Mouse (Mus musculus): Measurements from ENCODE around the gene Smox. TPM values are rescaled to one million over a fixed set of nuclear protein-coding genes. Genes with fewer than 3 reads are reported as not detected.

The Smox gene
- total RNA-seq, 2 experiments from 2014 or later: 6.7 to 9.9 TPM

DNA sequence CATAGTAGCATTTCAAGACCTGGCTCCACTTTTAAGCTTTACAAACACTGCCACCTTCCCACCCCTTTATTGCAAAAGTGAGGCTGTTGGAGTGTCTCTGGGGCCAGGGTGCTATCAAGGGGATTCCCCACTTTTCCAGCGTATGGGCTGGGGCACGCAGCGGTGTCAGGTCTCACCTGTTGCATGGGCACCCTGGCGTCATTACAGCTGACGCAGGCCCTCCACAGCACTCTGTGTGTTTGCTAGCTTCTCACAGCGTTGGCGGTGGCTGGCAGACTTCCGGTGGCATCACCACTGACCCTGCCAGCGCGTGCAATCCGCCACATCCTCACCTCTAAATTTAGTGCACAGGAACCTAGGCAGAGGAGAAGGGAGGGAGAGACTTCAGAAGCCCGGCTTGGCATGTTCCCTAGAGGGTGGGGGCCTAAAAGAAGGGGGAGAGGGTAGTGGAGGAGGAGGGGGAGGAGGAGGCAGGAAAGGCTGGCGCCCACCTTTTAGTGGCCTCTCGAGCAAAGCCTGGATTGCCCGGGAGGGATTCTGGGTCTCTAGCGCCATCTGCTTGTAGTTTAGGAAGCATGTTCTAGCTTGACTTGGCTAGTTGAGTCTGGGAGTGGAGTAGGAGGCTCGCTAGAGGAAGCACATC is 18.5 kb downstream of the Smox start:
- ATAC-seq (replicated peaks; ENCODE audit: poor library complexity, severe bottlenecking): peak; percentile 87

DNA sequence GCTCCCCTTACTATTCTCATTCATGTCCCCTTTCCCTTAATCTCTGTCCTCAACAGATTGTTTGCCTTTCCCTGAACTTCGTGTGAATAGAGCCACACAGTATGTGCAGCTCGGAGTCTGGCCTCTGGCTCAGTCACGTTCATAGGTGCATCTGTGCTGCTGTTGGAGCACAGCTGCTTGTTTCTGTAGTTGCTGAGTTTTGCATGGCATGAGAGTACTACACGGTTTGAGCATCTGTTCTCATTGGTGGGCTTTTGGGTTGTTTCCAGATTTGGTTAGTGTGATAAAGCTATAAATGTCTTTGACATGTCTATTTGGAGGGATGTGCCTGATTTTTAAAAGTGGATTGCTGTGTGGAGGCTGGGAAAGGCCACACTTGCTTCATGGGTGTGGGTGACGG is 19.2 kb downstream of the Smox start:
- ATAC-seq (replicated peaks; ENCODE audit: poor library complexity, severe bottlenecking): no peak

- no peak for ATAC-seq (replicated peaks; ENCODE audit: poor library complexity, severe bottlenecking)
These were observed 22.2 kb downstream of the Smox start for GRCm38 (mm10) chr2:131513477-131513876.

DNA sequence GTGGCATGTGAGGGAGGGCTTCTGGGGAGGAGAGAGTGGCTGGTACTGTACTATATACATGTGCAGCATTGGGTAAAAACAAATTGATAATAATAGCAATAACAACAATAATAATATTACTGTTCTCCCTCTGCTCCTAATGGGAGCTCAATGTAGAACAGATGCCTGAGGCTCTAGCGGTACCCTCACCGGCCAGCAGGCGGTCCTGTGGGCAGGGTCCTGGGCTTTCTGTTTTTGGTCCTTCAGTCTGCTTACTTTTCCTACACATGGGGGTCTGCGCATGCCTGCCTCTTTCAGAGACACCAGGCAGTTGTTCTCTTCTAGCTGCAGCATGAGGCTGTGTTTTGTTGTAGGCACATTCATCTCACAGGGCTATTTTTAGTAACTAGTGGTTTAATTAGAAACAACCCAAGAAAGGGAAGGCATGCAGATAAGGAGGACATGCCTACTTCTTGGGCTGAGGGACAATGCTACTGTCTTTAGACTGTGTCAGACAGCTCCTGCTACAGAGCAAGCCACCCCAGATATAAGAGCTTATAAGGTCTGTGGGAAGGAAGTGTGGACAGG is 22.8 kb downstream of the Smox start:
- ATAC-seq (replicated peaks; ENCODE audit: poor library complexity, severe bottlenecking): no peak

DNA sequence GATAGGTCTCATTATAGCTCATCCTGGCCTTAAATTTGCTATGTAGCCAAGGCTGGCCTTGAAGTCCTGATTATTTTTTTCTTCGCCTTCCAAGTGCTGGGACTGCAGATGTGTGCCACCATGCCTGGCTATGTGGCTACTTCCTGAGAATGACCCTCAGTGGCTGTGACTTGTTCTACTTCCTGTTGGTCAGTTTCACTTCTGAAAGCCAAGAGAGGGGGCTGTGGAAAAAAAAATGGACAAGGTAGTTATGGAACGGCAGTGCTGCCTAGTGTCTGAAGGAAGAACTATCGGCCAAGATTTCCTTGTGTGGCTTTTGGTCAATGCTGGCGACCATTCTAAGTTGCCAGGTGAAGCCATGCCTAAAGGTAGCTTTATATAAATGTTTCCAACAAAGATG is 26.3 kb downstream of the Smox start:
- ATAC-seq (replicated peaks; ENCODE audit: poor library complexity, severe bottlenecking): peak; percentile 62; the same call in 1 of the 2 replicates

DNA sequence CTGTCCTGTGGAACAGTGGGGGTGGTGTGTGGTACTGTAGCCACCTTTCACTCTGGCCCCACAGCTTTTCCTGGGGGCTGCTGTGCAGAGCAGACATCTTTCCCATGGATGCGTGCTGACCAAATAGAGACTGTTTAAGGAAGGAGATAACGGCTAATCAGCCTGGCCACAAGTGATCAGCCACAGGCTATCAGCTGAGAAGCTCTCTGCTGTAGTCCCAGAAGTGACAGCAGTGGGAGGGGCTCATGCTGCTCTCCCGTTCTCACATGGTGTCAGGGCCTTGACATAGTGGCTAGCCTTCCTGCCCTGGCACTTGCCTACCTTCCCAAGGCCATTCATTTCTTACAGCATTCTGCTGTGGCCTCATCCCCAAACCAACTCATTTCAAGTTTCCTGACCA is 27.5 kb downstream of the Smox start:
- ATAC-seq (replicated peaks; ENCODE audit: poor library complexity, severe bottlenecking): no peak

DNA sequence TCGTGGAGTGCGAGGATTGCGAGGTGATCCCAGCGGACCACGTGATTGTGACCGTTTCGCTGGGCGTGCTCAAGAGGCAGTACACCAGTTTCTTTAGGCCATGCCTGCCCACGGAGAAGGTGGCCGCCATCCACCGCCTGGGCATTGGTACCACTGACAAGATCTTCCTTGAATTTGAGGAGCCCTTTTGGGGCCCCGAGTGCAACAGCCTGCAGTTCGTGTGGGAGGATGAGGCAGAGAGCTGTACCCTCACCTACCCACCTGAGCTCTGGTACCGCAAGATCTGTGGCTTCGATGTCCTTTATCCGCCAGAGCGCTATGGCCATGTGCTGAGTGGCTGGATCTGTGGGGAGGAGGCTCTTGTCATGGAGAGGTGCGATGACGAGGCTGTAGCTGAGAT is 29.4 kb downstream of the Smox start:
- no peak for ATAC-seq (replicated peaks; ENCODE audit: poor library complexity, severe bottlenecking)

DNA sequence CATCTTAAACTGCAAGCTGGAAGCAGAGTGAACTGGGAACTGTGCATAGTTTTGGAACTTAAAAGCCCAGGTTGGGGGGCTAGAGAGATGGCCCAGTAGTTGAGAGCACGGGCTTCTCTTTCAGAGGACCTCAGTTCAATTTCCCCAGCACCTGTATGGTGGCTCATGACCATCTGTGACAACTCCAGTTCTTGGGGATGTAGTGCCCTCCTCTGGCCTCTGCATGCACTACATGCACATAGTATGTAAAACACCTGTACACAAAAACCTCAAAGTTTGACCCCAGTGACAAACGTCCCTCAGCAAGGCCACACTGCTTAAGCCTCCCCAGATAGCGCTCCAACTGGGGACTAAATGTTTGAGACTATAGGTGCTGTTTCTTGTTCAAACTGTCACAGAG is 35.8 kb downstream of the Smox start:
- ATAC-seq (replicated peaks; ENCODE audit: poor library complexity, severe bottlenecking): peak; percentile 26; the same call in 1 of the 2 replicates

DNA sequence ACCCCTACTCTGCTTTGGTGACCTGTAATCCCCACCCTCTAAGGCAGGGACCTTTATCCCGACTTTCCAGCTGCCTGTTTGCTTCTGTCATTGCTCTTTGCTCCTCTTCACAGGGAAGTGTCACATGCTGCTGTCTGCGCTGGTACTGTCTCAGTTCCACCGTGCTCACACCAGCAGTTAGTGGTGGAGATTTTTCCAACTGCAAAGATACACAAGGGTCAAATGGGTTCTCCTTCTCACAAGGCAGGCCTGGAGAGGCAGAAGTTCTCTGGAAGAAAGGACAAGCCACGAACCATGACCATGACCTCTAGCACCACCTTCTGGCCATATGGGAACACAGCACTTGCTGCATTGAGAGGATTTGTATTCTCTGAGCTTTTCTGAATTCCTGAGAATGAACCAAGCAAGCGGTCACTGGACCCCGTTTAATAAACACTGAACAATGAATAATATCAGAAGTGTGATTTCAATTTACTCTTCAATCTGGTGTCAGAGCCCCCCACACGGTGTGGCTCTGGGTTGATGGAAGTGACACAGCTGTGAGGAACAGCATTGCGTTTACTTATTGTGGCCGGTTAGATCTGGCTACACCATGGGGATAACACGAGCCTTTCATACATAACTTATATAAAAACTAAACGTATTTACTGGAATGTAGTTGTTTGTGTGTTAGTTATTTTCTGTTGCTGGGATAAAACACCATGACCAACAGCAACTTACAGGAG is 38.8 kb downstream of the Smox start:
- peak; percentile 59 for ATAC-seq (replicated peaks; ENCODE audit: poor library complexity, severe bottlenecking)

GRCm38 (mm10) chr2:131530623-131531008 is 39.3 kb downstream of the Smox start:
- ATAC-seq (replicated peaks; ENCODE audit: poor library complexity, severe bottlenecking): peak; percentile 97

DNA sequence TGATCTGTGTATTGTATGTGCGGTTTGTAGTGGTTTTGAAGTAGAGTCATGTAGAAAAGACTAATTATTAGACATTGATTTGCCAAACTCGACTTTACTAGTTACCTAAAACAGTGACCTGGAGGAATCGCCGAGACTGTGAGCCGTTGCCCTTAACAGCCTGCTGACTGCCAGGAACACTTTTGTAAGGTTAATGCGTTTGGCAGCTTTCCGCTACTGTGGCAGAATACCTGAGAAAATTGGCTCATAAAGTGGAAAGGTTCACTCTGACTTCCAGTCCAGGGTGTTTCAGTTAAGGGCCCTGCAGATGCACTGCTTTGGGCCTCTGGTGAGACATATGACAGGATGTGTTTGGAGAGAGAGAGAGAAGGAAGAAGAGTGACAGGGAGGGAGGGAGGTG is 40.0 kb downstream of the Smox start:
- ATAC-seq (replicated peaks; ENCODE audit: poor library complexity, severe bottlenecking): no peak

- ATAC-seq (replicated peaks; ENCODE audit: poor library complexity, severe bottlenecking): no peak
These were observed 43.9 kb downstream of the Smox start for GRCm38 (mm10) chr2:131535168-131535567.

GRCm38 (mm10) chr2:131538341-131538740 is 47.0 kb downstream of the Smox start:
- ATAC-seq (replicated peaks; ENCODE audit: poor library complexity, severe bottlenecking): no peak

DNA sequence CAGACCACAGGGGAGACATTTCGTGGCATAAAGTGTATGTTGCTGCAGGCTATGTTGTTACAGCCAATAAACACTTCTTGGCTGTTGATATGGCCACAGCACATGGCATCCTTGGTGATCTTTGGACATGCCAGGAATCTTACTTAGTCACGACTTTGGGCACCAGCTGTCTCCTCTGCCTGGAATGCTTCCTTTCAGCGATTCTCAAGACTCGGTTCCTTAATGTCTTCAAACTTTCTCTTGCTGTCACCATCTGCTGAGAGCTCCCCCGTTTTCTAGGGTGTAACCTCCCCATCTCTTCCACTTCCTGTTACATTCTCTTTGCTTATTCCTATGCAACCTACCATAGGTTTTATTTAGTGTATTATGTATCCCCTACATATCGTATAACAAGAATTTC is 48.5 kb downstream of the Smox start:
- ATAC-seq (replicated peaks; ENCODE audit: poor library complexity, severe bottlenecking): no peak

GRCm38 (mm10) chr2:131541686-131542085 is 50.4 kb downstream of the Smox start:
- ATAC-seq (replicated peaks; ENCODE audit: poor library complexity, severe bottlenecking): no peak

DNA sequence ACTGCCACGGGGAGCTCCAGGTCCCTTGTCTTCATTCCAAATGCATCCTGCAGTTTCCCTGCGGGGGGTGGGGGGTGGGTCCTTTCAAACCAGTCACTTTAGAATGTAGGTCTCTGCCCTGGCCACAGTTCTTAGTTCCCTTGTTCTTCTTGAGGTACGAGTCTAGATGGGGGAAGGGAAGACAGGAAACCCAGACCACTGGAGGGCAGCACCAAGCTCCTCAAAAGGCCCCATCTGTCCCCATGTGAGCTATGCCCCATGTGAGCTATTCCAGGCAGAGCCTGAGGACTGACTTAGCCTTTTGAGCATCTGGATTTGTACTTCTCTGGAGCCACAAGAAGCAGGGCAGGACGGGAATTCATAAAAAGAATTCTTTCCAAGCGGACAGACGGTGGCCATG is 51.2 kb downstream of the Smox start:
- no peak for ATAC-seq (replicated peaks; ENCODE audit: poor library complexity, severe bottlenecking)

DNA sequence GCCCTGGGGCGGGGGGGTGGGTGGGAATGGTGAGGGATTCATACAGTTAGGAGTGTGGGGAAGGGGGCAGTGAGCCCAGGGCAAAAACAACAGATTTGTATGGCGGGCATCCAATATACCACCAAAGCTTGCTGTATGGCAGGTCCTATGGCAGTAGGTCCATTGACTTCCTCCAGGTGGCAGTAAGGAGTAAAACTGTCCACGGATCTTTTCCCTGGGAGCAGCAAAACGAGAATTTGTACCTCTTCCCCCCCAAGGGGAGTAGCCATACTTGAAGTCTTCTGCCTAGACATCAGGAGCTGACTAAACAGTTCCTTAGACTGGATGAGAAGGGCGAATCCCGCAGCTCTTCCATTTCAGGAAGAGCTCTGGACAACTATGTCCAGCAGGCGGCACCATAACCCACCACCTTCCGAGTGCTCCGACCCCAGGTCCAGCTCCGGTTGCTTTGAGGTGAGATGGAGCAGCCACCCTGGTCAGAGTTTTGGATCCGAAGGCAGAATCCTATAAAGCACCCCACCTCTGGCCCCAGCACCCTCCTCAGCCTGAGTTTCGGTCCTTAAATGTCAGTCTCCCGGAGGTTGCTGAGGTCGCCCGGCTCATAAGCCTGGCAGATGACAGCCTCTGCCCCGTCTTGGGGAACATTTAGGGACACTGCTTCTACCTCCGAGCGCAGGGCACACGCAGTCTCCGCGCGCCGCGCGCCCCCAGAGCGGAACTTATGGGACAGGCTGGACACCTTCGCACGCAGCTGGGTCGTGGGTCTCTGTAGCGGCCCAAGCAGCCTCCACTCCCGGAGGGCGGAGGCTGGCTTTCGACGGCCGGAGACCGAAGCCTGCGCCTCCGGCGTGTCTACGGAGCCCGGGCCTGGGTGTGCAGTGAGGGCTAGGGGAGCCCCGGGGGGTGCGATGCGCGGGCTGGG is 54.4 kb downstream of the Smox start:
- ATAC-seq (replicated peaks; ENCODE audit: poor library complexity, severe bottlenecking): peak; percentile 70

GRCm38 (mm10) chr2:131546308-131546700 is 55.0 kb downstream of the Smox start:
- peak; percentile 10 for ATAC-seq (replicated peaks; ENCODE audit: poor library complexity, severe bottlenecking)

GRCm38 (mm10) chr2:131546745-131547408 is 55.6 kb downstream of the Smox start:
- 0 out of 2 replicates have a peak, but pooled peaks have one; percentile 15 for ATAC-seq (replicated peaks; ENCODE audit: poor library complexity, severe bottlenecking)

DNA sequence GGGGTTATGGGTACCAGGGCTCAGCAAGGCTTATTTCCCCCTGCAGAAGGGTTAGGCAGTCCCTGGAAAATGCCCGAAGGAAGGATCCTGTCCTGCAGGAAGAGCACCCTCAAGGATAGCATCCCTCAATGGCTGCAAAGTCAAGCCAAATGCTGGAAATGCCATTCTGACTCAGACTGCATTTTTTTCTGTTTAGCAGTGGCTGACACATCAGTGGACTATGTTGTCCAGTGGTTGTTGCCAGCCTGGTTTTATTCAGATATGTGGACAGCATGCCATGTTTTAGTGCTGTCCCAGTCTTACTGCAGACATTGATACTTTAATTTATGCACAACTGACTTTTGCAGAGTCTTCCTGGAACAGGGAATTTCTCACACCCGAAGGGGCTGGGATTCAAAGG is 57.0 kb downstream of the Smox start:
- ATAC-seq (replicated peaks; ENCODE audit: poor library complexity, severe bottlenecking): no peak
